Mouse (Mus musculus) stomach, embryonic 14.5 days (tissue): ENCODE measurements around the gene St7. TPM values are rescaled to one million over a fixed set of nuclear protein-coding genes. Genes with fewer than 3 reads are reported as not detected.

Experiments used
- ATAC-seq: fragments of 200-750 bp; cut with Nextera tagmentation; 2 replicates; pipeline ENCODE4 v1.8.0; 2017; ENCODE audit warnings: low read depth, moderate TSS enrichment; ENCODE audit not compliant: insufficient number of reproducible peaks, insufficient read depth, low FRiP score
- H3K27ac ChIP-seq: fragments of 300-500 bp; sonication (generic); 2 replicates; pipeline ENCODE4 v1.5.1; 2014; ENCODE audit warnings: mild to moderate bottlenecking, low read length, moderate library complexity, mixed read lengths
- H3K27me3 ChIP-seq: fragments of 300-500 bp; sonication (generic); 2 replicates; pipeline ENCODE4 v1.6.1; 2014; ENCODE audit warnings: low read length, control low read depth, mixed read lengths; ENCODE audit not compliant: control insufficient read depth, insufficient read depth
- H3K36me3 ChIP-seq: fragments of 300-500 bp; sonication (generic); 2 replicates; pipeline ENCODE4 v1.6.1; 2014; ENCODE audit warnings: mild to moderate bottlenecking, control low read depth, low read length, moderate library complexity, mixed read lengths; ENCODE audit not compliant: control insufficient read depth, insufficient read depth
- H3K4me1 ChIP-seq: fragments of 300-500 bp; sonication (generic); 2 replicates; pipeline ENCODE4 v1.6.1; 2014; ENCODE audit warnings: low read length, control low read depth, mixed read lengths; ENCODE audit not compliant: control insufficient read depth, insufficient read depth
- H3K4me2 ChIP-seq: fragments of 300-500 bp; sonication (generic); replicated peaks from 2 replicates; pipeline ENCODE4 v1.6.1; 2014; ENCODE audit warnings: low read depth, low read length, control low read depth
- H3K4me3 ChIP-seq: fragments of 300-500 bp; sonication (generic); 2 replicates; pipeline ENCODE4 v1.5.1; 2014; ENCODE audit warnings: low read depth, low read length, control low read depth
- H3K9ac ChIP-seq: fragments of 300-500 bp; sonication (generic); replicated peaks from 2 replicates; pipeline ENCODE4 v1.6.1; 2014; ENCODE audit warnings: low read depth, mild to moderate bottlenecking, control low read depth, low read length, moderate library complexity, mixed read lengths
- H3K9me3 ChIP-seq: fragments of 300-500 bp; sonication (generic); 2 replicates; pipeline ENCODE4 v1.6.1; 2016; ENCODE audit warnings: low read depth, low read length, control low read depth; ENCODE audit not compliant: control insufficient read depth
- WGBS: fragments of 180-500 bp; shearing (Covaris S2); extraction: QIAGEN DNeasy Blood & Tissue Kit; methylation state at CpG from one replicate; pipeline ENCODE4 v1.1.7; 2014; 5-methylcytosine and 5-hydroxymethylcytosine counted together
- polyA plus RNA-seq: library from polyadenylated mRNA; unstranded; fragments of >200 nt; fragmentation: Nextera tagmentation; extraction: Ambion mirVana; gene quantifications from 2 replicates; pipeline ENCODE4 v1.2.1, GENCODE M21; 2014

St7 gene
- polyA plus RNA-seq, 1 experiment from 2014 or later: 29.9 TPM

GRCm38 (mm10) chr6:17725841-17726460 is 33.2 kb downstream of the St7 start:
- no peaks in the 10 kb centered on the region for H3K9me3 ChIP-seq
- ATAC-seq: no peak
- H3K27me3 ChIP-seq: no peaks in the 10 kb centered on the region
- no peaks in the 10 kb centered on the region for H3K4me1 ChIP-seq
- WGBS: 37% methylated on average over 7 of the region's 7 CpGs
- H3K4me2 ChIP-seq: no peak overlapping the region
- H3K9ac ChIP-seq: no peak overlapping the region
- no peak overlapping the region for H3K27ac ChIP-seq
- H3K4me3 ChIP-seq: no peak overlapping the region
- H3K36me3 ChIP-seq: no peaks in the 10 kb centered on the region

- no peaks in the 10 kb centered on the region for H3K36me3 ChIP-seq
- no peaks in the 10 kb centered on the region for H3K9me3 ChIP-seq
- no peak overlapping the region for H3K9ac ChIP-seq
- ATAC-seq: no peak
- H3K27ac ChIP-seq: no peak overlapping the region
- H3K4me3 ChIP-seq: no peak overlapping the region
- WGBS: 81% methylated on average over 3 of the region's 3 CpGs
- no peaks in the 10 kb centered on the region for H3K27me3 ChIP-seq
- no peaks in the 10 kb centered on the region for H3K4me1 ChIP-seq
- H3K4me2 ChIP-seq: no peak overlapping the region
These were observed 34.5 kb downstream of the St7 start for GRCm38 (mm10) chr6:17727241-17727640.

GRCm38 (mm10) chr6:17727891-17728790 is 35.4 kb downstream of the St7 start:
- H3K9me3 ChIP-seq: no peaks in the 10 kb centered on the region
- H3K4me3 ChIP-seq: no peak overlapping the region
- H3K4me2 ChIP-seq: no peak overlapping the region
- ATAC-seq: no peak
- 77% methylated on average over 9 of the region's 9 CpGs for WGBS
- H3K36me3 ChIP-seq: no peaks in the 10 kb centered on the region
- H3K4me1 ChIP-seq: no peaks in the 10 kb centered on the region
- no peak overlapping the region for H3K9ac ChIP-seq
- H3K27me3 ChIP-seq: no peaks in the 10 kb centered on the region
- H3K27ac ChIP-seq: no peak overlapping the region

- no peak overlapping the region for H3K4me3 ChIP-seq
- H3K27ac ChIP-seq: no peak overlapping the region
- H3K4me2 ChIP-seq: no peak overlapping the region
- H3K4me1 ChIP-seq: no peaks in the 10 kb centered on the region
- no peaks in the 10 kb centered on the region for H3K27me3 ChIP-seq
- WGBS: 84% methylated on average over 6 of the region's 6 CpGs
- H3K9me3 ChIP-seq: no peaks in the 10 kb centered on the region
- no peak for ATAC-seq
- H3K9ac ChIP-seq: no peak overlapping the region
- H3K36me3 ChIP-seq: no peaks in the 10 kb centered on the region
These were observed 37.4 kb downstream of the St7 start for GRCm38 (mm10) chr6:17730122-17730521.

GRCm38 (mm10) chr6:17731694-17732093 is 39.0 kb downstream of the St7 start:
- Histone ChIP-seq H3K27me3 (no peaks in the 10 kb centered on the region), H3K9me3 (no peaks in the 10 kb centered on the region), H3K4me1 (no peaks in the 10 kb centered on the region), H3K4me3 (no peak overlapping the region), H3K4me2 (no peak overlapping the region), H3K27ac (no peak overlapping the region), H3K9ac (no peak overlapping the region), H3K36me3 (no peaks in the 10 kb centered on the region)
- no peak for ATAC-seq
- WGBS: 65% methylated on average over 5 of the region's 5 CpGs

- no peaks in the 10 kb centered on the region for H3K4me1 ChIP-seq
- 82% methylated on average over 8 of the region's 8 CpGs for WGBS
- no peaks in the 10 kb centered on the region for H3K36me3 ChIP-seq
- no peaks in the 10 kb centered on the region for H3K27me3 ChIP-seq
- no peak overlapping the region for H3K4me2 ChIP-seq
- no peak overlapping the region for H3K4me3 ChIP-seq
- ATAC-seq: no peak
- H3K9ac ChIP-seq: no peak overlapping the region
- H3K27ac ChIP-seq: no peak overlapping the region
- H3K9me3 ChIP-seq: no peaks in the 10 kb centered on the region
These were observed 41.2 kb downstream of the St7 start for GRCm38 (mm10) chr6:17733951-17734411.

GRCm38 (mm10) chr6:17737262-17737948 is 44.7 kb downstream of the St7 start:
- Histone ChIP-seq H3K4me2 (no peak overlapping the region), H3K9ac (no peak overlapping the region), H3K27me3 (no peaks in the 10 kb centered on the region), H3K4me3 (no peak overlapping the region), H3K4me1 (no peaks in the 10 kb centered on the region), H3K9me3 (no peaks in the 10 kb centered on the region), H3K36me3 (no peaks in the 10 kb centered on the region), H3K27ac (no peak overlapping the region)
- no peak for ATAC-seq
- WGBS: 91% methylated on average over 8 of the region's 8 CpGs

- 76% methylated on average over 1 of the region's 1 CpGs for WGBS
- H3K4me3 ChIP-seq: no peak overlapping the region
- no peaks in the 10 kb centered on the region for H3K27me3 ChIP-seq
- no peak overlapping the region for H3K9ac ChIP-seq
- no peak overlapping the region for H3K4me2 ChIP-seq
- no peak for ATAC-seq
- no peak overlapping the region for H3K27ac ChIP-seq
- H3K4me1 ChIP-seq: no peaks in the 10 kb centered on the region
- no peaks in the 10 kb centered on the region for H3K9me3 ChIP-seq
- H3K36me3 ChIP-seq: no peaks in the 10 kb centered on the region
These were observed 47.4 kb downstream of the St7 start for GRCm38 (mm10) chr6:17740128-17740527.
